Mouse (Mus musculus): Measurements from ENCODE around the gene BC025920. TPM values are rescaled to one million over a fixed set of nuclear protein-coding genes. Genes with fewer than 3 reads are reported as not detected.

BC025920 gene
- total RNA-seq, 2 experiments from 2014 or later, result 3.1 to 3.8 TPM

Other genes starting within 250 kb of the BC025920 start
- gene Mfsd12, start 248.8 kb upstream of the BC025920 start, total RNA-seq (2021), result 10 to 100 TPM; 39.3 to 41.1 TPM
- 1 to 10 TPM in 1 of 2 experiments, under 1 TPM in 1; 0.78 to 2.2 TPM for gene 4930404N11Rik, start 240.5 kb upstream of the BC025920 start, total RNA-seq (2021)
- 10 to 100 TPM; 63.5 to 70.2 TPM for gene Fzr1, start 227.8 kb upstream of the BC025920 start, total RNA-seq (2021)
- 10 to 100 TPM; 83.7 to 87.7 TPM for gene Dohh, start 221.8 kb upstream of the BC025920 start, total RNA-seq (2021)
- gene Gm48551, start 221.8 kb upstream of the BC025920 start, total RNA-seq (2021), result 1 to 10 TPM; 3.5 to 4.2 TPM
- 1 to 10 TPM; 4.0 to 4.1 TPM for gene Gm48552, start 217.3 kb upstream of the BC025920 start, total RNA-seq (2021)
- 1 to 10 TPM in 1 of 2 experiments, under 1 TPM in 1; 0.89 to 1.5 TPM for gene Smim24, start 213.2 kb upstream of the BC025920 start, total RNA-seq (2021)
- gene Nfic, start 150.6 kb upstream of the BC025920 start, total RNA-seq (2021), result 10 to 100 TPM; 81.1 to 87.3 TPM
- gene Celf5, start 123.6 kb upstream of the BC025920 start, total RNA-seq (2021), result 100 to 1,000 TPM; 285 to 286 TPM
- 10 to 100 TPM; 76.4 to 77.0 TPM for gene Ncln, start 109.9 kb upstream of the BC025920 start, total RNA-seq (2021)
- under 1 TPM; 0.53 to 0.73 TPM for gene S1pr4, start 106.1 kb upstream of the BC025920 start, total RNA-seq (2021)
- gene Gna15, start 82.0 kb upstream of the BC025920 start, total RNA-seq (2021), result 1 to 10 TPM; 2.0 to 3.1 TPM
- 100 to 1,000 TPM; 101 to 107 TPM for gene Gna11, start 61.1 kb upstream of the BC025920 start, total RNA-seq (2021)
- gene Aes, start 46.8 kb upstream of the BC025920 start, total RNA-seq (2021), result 100 to 1,000 TPM; 630 to 638 TPM
- 10 to 100 TPM; 28.8 to 30.3 TPM for gene Tle2, start 31.7 kb upstream of the BC025920 start, total RNA-seq (2021)
- gene Tle6, start 5.2 kb upstream of the BC025920 start, total RNA-seq (2021), result 1 to 10 TPM; 4.2 to 5.8 TPM
- gene Sirt6, start 21.5 kb downstream of the BC025920 start, total RNA-seq (2021), result 10 to 100 TPM; 22.1 to 25.3 TPM
- 10 to 100 TPM; 35.9 to 36.7 TPM for gene Ankrd24, start 22.3 kb downstream of the BC025920 start, total RNA-seq (2021)
- gene Gm10778, start 42.8 kb downstream of the BC025920 start, total RNA-seq (2021), result 1 to 10 TPM; 4.6 to 4.8 TPM
- gene Zfp433, start 98.6 kb downstream of the BC025920 start, total RNA-seq (2021), result 1 to 10 TPM; 7.2 to 8.3 TPM
- gene Gm3055, start 164.9 kb downstream of the BC025920 start, total RNA-seq (2021), result 1 to 10 TPM; 8.5 to 9.1 TPM
- 1 to 10 TPM; 2.3 to 2.9 TPM for gene Gm4767, start 205.9 kb downstream of the BC025920 start, total RNA-seq (2021)

Data from left cerebral cortex, postnatal 25 days (tissue).